Mouse (Mus musculus): ENCODE results near the gene Bbs4.

The Bbs4 gene

DNA sequence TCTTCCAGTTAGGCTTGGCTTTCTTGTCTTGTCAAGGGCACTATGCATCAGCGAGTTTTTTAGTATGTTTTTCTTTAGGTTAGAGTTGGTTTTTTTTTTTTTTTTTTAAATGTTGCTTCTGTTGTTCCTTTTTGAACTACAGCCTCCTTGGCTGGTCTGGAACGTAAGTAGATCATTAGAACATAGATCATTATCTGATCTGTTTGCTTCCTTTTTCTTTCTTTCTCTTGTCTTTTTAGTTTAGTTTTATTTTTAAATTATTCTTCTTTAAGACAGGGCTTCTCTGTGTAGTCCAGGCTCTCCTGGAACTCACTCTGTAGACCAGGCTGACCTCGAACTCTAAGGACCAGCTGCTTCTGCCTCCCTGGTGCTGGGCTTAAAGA lies 60.8 kb downstream of the Bbs4 start:
- no peak for DNase-seq (ENCODE audit: inconsistent age in 2 of 2, low spot score in 1 of 2)

DNA sequence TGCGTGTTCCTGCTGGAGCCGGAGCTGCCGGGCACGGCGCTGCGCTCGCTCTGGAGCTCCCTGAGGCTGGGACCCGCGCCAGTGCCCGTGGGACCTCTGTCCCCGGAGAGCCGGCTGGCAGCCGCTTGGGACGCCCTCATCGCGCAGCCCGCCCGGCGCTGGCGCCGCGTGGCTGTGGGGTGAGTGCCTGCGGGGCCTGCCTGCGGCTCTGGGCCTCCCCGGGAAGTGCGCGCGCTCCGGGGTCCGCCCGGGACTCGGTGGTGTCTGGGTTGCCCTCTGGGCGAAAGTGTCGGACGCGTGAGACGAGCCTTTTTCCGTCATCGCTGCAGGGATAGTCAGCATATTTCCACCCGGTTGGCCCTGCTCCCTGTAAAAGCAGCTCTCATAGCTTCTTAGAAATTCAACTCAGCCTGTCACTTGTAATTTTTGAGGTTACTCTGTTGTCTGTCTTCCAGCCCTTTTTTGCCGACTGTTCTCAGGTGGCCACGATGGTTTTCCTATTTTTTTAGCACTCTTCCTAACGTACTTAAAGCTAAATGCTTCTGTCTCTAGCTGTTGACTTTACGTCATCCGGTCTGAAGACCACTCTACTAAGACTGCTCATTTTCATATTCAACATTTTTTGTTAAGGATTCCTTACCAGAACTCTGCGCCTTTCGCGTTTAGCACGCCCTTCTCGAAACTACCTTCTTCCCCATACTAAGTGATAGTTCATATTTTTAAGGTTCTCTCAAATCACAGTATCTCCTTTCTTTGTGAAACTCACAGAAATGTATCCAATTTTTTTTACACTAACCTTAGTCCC lies 61.4 kb downstream of the Bbs4 start:
- no peak for DNase-seq (ENCODE audit: inconsistent age in 2 of 2, low spot score in 1 of 2)

- DNase-seq (ENCODE audit: inconsistent age in 2 of 2, low spot score in 1 of 2), result peak; percentile 99
These were observed 62.2 kb downstream of the Bbs4 start, which contains the start of gene Adpgk for GRCm38 (mm10) chr9:59290957-59291687. TSS of gene Adpgk (plus strand) at chr9:59291558.

- DNase-seq (ENCODE audit: inconsistent age in 2 of 2, low spot score in 1 of 2), result no peak
These were observed 63.7 kb downstream of the Bbs4 start for GRCm38 (mm10) chr9:59289529-59290115.

- no peak for DNase-seq (ENCODE audit: inconsistent age in 2 of 2, low spot score in 1 of 2)
These were observed 64.5 kb downstream of the Bbs4 start for GRCm38 (mm10) chr9:59288685-59289410.

DNA sequence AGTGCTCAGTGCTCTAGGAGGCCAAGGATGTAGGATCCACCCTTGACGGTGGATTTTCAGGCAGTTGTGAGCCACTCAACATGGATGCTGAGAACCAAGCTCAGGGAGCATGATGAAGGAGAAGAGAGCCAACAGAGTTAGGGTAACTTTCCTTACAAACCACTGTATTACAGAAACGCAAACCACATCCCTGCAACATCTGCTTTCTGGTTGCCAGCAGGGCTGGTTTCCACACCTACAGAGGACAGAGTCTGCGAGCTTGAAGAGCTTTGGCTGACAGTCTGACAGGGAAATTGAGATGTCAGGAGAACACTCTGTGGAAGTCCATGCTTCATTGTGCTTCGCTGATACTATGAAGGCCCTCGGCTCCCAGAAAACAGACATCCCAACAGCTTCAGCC lies 65.2 kb downstream of the Bbs4 start:
- DNase-seq (ENCODE audit: inconsistent age in 2 of 2, low spot score in 1 of 2), result no peak

GRCm38 (mm10) chr9:59285614-59286013 lies 67.7 kb downstream of the Bbs4 start:
- no peak for DNase-seq (ENCODE audit: inconsistent age in 2 of 2, low spot score in 1 of 2)

DNA sequence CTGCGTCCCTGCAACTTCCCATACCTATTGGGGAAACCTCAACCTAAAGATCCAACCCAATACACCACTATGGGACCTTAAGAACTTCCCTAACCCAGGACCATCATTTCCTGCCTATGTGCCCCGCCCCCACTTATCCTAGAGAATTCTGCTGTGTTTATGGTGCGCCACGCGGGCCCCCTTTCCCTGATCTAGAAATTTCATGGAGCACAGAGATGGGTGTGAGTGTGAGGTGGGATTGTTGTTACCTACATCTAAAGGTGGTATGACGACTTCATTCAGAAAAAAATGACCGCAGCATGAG lies 70.7 kb downstream of the Bbs4 start:
- no peak for DNase-seq (ENCODE audit: inconsistent age in 2 of 2, low spot score in 1 of 2)

- DNase-seq (ENCODE audit: inconsistent age in 2 of 2, low spot score in 1 of 2), result peak; percentile 82 to 90
These were observed 71.2 kb downstream of the Bbs4 start for GRCm38 (mm10) chr9:59281871-59282682.

DNA sequence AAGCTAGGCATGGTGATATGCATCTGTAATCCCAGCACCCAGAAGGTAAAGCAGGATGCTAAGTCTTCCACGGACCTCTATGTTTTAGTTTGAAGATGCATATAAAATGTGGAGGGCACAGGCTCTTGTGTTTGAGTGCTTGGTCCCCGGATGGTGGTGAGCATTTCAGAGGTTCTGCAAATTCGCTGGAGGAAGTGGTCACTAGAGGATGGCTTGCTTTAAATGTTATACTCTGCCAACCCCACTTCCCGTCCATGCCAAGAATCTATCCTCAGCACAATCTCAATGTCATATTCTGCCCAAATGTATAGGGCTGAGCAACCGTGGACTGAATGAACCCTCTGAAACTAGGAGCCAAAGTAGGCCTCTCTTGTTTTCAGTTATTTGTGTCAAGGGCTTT lies 72.4 kb downstream of the Bbs4 start:
- DNase-seq (ENCODE audit: inconsistent age in 2 of 2, low spot score in 1 of 2), result no peak

GRCm38 (mm10) chr9:59278694-59279093 lies 74.6 kb downstream of the Bbs4 start:
- DNase-seq (ENCODE audit: inconsistent age in 2 of 2, low spot score in 1 of 2), result no peak

DNA sequence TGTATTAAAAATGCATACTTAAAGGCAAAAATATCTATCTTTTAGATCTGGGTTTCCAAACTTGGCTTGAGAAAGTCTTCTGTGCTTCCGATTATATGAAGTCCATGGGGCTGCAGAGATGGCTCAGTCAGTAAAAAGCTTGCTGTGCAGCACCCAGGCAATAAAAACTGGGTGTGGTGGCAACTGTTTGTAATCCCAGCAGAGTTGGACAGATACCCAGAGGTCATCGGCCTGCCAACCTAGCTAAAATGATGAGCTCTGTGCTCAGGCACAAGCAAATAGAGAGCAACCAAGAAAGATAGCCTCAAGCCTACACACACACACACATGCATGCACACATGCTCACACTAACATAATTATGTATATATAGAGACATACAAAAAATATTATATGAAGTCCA lies 75.1 kb downstream of the Bbs4 start:
- no peak for DNase-seq (ENCODE audit: inconsistent age in 2 of 2, low spot score in 1 of 2)

DNA sequence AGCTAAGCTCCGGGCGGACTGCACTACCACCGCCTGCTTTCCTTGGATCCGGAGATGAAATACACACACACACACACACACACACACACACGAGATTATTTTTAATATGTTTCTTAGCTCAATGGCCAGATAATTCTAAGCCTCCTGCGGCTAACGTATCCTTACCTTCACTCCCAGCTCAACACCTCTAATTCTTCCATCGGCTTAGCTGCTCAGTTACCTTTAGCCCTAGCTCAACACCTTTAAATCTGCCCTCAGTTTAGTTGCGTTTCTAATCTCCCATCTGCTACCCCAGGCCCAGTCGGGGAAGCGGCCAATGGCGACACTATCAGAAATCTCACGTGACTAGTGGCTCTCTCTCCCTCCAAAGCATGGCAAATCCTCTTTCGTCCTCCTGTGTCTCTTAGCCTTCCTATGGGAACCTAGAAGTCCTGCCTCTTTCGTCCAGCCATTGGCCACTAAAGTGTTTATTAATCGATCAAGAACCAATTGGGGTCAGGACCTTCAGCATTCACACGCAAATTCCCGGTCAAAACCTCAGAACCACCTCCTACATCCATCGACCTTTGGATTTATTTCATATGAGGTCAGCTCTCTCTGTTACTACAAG lies 78.4 kb downstream of the Bbs4 start:
- no peak for DNase-seq (ENCODE audit: inconsistent age in 2 of 2, low spot score in 1 of 2)

- DNase-seq (ENCODE audit: inconsistent age in 2 of 2, low spot score in 1 of 2), result no peak
These were observed 80.1 kb downstream of the Bbs4 start for GRCm38 (mm10) chr9:59273199-59273598.
